Mouse (Mus musculus) mouse trophoblast stem cell (cell line): ENCODE results near the gene Iscu.

Source experiments
- in situ Hi-C, 2 experiments: fragments of 300-500 bp; cut with MseI, MboI; formaldehyde crosslinking; loops; 2 replicates in 1 of 2; 3 replicates in 1 of 2; pipeline ENCODE4 v1.15.1; 2025

The Iscu gene

DNA sequence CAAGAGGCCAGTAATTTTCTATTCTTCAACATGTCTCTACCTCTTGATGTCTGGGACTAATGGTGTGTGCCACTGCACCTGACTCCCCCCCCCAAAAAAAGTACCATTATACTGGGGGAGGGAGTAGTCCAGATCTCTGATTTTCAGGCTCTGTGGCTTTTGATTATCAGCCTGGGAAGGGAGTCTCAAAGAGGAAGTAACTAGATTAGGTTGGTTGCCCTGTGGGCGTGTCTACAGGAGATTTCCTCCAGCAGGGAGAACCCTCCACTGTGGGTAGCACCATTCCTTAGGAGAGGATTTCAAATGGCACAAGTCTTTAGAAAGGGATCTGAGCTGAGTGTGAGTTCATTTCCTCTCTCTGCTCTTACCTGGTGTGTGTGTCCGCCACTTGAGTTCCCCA, 40.1 kb downstream of the Iscu start:
- in situ Hi-C loops: loop anchor here in 1 of 2 experiments (5.0 kb wide), 1 partner anchor 35 kb away; no protein-coding TSS in a partner anchor

GRCm38 (mm10) chr5:113813608-113814007, 41.1 kb downstream of the Iscu start:
- in situ Hi-C loops: loop anchor here in 1 of 2 experiments (5.0 kb wide), 1 partner anchor 36 kb away; no protein-coding TSS in a partner anchor

DNA sequence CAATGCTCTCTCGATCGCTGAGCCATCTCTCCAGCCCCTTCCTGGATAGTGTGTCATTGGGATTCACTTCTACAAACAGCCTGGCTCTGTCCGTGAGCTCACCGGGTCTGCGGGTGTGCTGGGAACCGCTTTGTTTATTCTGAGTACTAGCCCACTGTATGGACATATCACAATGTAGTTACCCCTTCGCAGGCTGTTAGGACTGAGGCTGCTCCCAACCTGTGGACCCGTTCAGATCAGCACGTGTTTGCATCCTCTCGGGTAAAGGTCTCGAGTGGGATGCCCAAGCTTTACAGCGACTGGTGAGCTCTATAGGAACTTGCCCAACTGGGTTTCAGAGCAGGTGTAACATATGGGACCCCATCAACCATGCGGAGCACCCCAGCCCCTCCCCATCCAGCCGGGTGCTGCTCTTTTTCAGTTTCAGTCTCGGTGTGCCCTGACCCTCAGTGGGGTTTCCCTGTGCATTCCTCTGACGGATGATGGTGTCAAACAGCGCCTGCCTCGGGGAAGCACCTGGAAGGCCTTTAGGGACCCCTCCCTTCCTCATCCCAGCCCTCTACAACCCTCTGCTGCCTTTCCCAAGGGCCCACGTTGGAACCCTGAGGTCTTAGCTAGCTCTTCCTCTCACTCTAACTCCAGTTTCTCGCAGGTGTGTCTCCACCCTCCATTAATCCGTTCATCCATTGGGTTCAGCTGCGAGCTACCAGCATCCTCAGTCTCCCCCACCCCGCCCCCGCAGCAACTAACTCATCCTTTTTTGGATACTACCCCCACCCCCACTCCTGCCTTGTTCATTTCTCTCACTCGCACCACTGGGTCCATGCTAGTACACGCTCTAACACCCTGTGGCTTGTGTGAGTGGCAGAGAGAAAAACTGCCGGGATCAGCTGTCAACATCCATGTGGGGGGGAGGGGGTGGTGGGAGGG, 41.8 kb downstream of the Iscu start:
- in situ Hi-C loops: loop anchor here in 1 of 2 experiments (5.0 kb wide), 1 partner anchor 37 kb away; no protein-coding TSS in a partner anchor

GRCm38 (mm10) chr5:113815041-113815389, 42.5 kb downstream of the Iscu start:
- in situ Hi-C loops: no loop called here

DNA sequence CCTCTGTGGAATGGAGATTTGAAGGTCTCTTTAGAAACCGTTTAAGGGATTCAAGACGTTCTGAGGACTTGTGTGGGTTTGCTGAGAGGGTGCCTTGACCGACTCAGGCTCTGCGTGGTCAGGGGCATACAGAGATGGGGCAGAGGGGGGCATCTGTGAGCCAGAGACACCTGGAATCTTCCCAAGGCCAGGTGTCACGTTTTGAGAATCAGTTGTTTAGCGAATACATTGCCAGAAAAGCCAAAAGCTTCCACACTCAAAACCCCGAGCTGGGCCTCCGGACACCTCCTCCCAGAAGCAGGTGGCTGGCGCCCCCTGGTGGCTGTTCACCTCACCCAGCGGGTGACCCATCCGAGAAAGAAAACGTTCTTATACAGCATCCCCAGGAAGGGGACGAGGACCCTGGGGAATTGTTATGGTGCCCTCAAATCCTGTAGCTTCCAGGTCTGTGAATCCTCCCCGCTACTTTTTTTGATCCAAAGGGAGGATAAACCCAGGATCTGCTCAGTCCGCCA, 43.1 kb downstream of the Iscu start:
- in situ Hi-C loops: no loop called here

DNA sequence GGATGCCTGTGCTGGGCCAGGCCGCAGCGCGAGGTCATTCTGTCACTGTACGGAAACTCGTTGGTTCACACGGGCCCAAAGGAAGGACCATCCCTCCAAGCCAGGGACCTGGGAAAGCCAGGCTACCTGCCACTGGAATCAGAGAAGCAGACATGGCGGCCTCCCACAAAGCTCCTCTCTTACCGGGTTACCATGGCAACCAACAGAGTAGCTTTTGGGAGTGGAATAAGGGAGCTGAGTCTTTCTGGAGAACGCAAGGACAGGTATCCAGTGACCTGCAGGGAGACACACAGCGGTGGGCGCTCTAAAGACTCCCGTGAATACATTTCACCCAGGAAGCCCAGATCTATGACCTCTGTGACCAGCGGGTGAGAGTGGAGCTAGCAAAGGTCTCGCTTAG, 46.0 kb downstream of the Iscu start:
- in situ Hi-C loops: no loop called here

- in situ Hi-C loops: no loop called here
These were observed 51.7 kb downstream of the Iscu start for GRCm38 (mm10) chr5:113824228-113824627.

DNA sequence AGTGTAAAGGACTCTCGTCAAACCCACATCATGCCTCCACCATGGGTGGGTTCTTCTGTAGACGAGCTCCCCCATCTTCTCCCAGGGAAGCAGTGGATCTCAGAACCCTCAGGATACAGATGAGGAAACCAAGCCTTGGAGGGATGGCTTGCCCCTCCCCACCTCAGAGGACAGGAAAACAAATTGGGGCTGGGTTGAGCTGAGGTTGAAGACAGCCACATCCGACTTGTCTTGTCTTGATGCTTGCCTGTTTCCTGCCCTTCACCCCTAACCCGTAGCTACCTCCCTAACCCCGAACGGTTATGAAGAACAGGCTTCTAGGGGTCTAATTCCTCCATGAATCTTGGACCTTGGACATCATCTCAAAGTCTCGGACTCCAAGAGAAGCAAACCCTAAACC, 53.0 kb downstream of the Iscu start:
- in situ Hi-C loops: no loop called here

DNA sequence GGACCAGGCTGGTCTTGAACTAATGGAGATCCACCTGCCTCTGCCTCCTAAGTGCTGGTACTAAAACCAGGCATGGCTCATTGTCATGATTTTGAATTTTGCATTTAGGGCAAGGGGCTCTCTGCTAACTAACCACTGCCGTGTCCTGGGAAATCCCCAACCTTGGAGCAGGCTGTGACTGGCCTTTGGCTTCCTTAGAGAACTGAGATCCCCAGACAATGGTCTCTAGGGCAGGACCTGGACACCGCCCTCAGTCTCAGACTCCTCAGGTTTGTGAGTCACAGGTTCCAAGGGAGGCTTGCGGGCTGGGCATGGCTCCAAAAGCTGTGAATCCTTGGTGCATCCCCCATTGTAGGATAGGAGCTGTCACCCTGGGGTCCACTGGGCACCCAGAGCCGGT, 54.1 kb downstream of the Iscu start:
- in situ Hi-C loops: no loop called here
